Mouse (Mus musculus) intestine, postnatal 0 days (tissue): Measurements from ENCODE around the gene Ciao2a. TPM values are rescaled to one million over a fixed set of nuclear protein-coding genes. Genes with fewer than 3 reads are reported as not detected.

Experiments used
- ATAC-seq: fragments of 200-750 bp; cut with Nextera tagmentation; 2 replicates; pipeline ENCODE4 v1.8.0; 2017; ENCODE audit warnings: mild to moderate bottlenecking, moderate TSS enrichment, moderate library complexity
- H3K27ac ChIP-seq: fragments of 300-500 bp; sonication (generic); 2 replicates; pipeline ENCODE4 v1.5.1; 2014; ENCODE audit warnings: mild to moderate bottlenecking, low read depth, low read length, moderate library complexity
- H3K27me3 ChIP-seq: fragments of 300-500 bp; sonication (generic); replicated peaks from 2 replicates; pipeline ENCODE4 v1.6.1; 2014; ENCODE audit warnings: low read length, mixed read lengths; ENCODE audit not compliant: control insufficient read depth, insufficient read depth
- H3K36me3 ChIP-seq: fragments of 300-500 bp; sonication (generic); 2 replicates; pipeline ENCODE4 v1.6.1; 2014; ENCODE audit warnings: mild to moderate bottlenecking, moderate library complexity; ENCODE audit not compliant: control insufficient read depth, insufficient read depth
- H3K4me1 ChIP-seq: fragments of 300-500 bp; sonication (generic); replicated peaks from 2 replicates; pipeline ENCODE4 v1.6.1; 2014; ENCODE audit warnings: antibody characterized with exemption, low read length, mixed read lengths; ENCODE audit not compliant: control insufficient read depth, insufficient read depth
- H3K4me2 ChIP-seq: fragments of 300-500 bp; sonication (generic); replicated peaks from 2 replicates; pipeline ENCODE4 v1.6.1; 2014; ENCODE audit warnings: low read depth, mild to moderate bottlenecking, moderate library complexity
- H3K4me3 ChIP-seq: fragments of 300-500 bp; sonication (generic); 2 replicates; pipeline ENCODE4 v1.5.1; 2014; ENCODE audit warnings: low read depth, low read length
- H3K9ac ChIP-seq: fragments of 300-500 bp; sonication (generic); 2 replicates; pipeline ENCODE4 v1.6.1; 2014; ENCODE audit warnings: mild to moderate bottlenecking, low read depth, low read length
- H3K9me3 ChIP-seq: fragments of 300-500 bp; sonication (generic); 2 replicates; pipeline ENCODE4 v1.6.1; 2016; ENCODE audit warnings: mixed run types; ENCODE audit not compliant: control insufficient read depth
- CTCF ChIP-seq: sonication (generic); IDR thresholded peaks from 2 replicates; pipeline ENCODE4 v1.5.1; 2016; ENCODE audit warnings: low read depth, mild to moderate bottlenecking, control low read depth, antibody characterized with exemption, moderate library complexity
- WGBS: fragments of 180-500 bp; shearing (Covaris S2); extraction: QIAGEN DNeasy Blood & Tissue Kit; methylation state at CpG from one replicate; pipeline ENCODE4 v1.1.7; 2014; 5-methylcytosine and 5-hydroxymethylcytosine counted together
- polyA plus RNA-seq: library from polyadenylated mRNA; unstranded; fragments of >200 nt; fragmentation: Nextera tagmentation; extraction: Ambion mirVana; gene quantifications from 2 replicates; pipeline ENCODE4 v1.2.1, GENCODE M21; 2015

Ciao2a gene
- polyA plus RNA-seq, 1 experiment from 2014 or later, result 201 TPM

DNA sequence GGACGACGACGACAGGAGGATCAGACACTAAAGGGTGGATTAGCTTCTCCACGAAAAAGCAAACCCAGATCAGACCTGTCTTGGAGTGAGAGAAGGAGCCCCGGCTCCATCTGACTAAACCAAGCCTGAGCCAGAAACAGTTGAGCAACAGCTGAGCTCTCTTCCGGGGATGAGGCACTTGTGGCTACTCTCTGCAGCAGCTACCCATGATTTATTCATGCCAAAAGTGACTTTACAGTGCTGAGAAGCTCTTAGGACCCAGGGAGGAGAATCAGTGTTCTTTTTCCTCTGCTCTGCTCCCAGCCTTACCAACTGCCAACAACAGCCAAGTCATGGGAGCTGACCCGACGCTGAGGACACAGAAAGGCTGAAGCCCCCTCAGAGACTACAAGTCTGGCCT lies 9.5 kb upstream of the Ciao2a start:
- no peak for ATAC-seq
- no peaks in the 10 kb centered on the region for H3K27me3 ChIP-seq

DNA sequence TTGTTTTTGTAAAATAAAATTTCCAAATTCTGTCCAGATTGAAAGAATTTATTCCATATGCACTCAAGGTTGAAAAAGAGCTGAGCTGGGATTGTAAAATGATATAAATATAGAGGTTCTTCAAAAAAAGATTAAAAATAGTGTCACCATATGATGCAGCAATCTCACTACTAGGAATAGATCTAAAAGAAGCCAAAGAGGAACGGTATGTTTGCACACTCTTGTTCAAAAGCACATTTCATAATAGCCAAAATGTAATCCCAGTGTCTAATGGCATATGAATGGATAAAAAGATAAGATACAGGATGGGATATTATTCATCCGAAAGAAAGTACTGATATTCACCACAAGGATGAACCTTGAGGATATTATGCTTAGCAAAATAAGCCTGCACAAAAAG lies 6.9 kb upstream of the Ciao2a start:
- no peak overlapping the region for H3K4me2 ChIP-seq
- no peak overlapping the region for H3K9ac ChIP-seq
- H3K4me1 ChIP-seq, result peaks cover 14% of the 10 kb centered on the region; the same call in 1 of the 2 replicates
- H3K27me3 ChIP-seq, result no peaks in the 10 kb centered on the region
- H3K27ac ChIP-seq, result no peak overlapping the region
- WGBS, result 81% methylated on average over 2 of the region's 2 CpGs
- no peak overlapping the region for H3K4me3 ChIP-seq
- no peak for ATAC-seq
- TF ChIP-seq CTCF, result no peak
- H3K36me3 ChIP-seq, result peaks cover 10% of the 10 kb centered on the region; the same call in 1 of the 2 replicates
- H3K9me3 ChIP-seq, result no peaks in the 10 kb centered on the region

More for the DNA sequence above, 9.5 kb upstream of the Ciao2a start:
- Histone ChIP-seq H3K27ac (peak overlapping the region; percentile 22), H3K4me1 (peaks cover 10% of the 10 kb centered on the region; the same call in 1 of the 2 replicates), H3K4me2 (no peak overlapping the region), H3K36me3 (peaks cover 17% of the 10 kb centered on the region), H3K4me3 (no peak overlapping the region), H3K9ac (no peak overlapping the region), H3K9me3 (no peaks in the 10 kb centered on the region)
- WGBS, result 52% methylated on average over 8 of the region's 8 CpGs
- no peak for TF ChIP-seq CTCF

DNA sequence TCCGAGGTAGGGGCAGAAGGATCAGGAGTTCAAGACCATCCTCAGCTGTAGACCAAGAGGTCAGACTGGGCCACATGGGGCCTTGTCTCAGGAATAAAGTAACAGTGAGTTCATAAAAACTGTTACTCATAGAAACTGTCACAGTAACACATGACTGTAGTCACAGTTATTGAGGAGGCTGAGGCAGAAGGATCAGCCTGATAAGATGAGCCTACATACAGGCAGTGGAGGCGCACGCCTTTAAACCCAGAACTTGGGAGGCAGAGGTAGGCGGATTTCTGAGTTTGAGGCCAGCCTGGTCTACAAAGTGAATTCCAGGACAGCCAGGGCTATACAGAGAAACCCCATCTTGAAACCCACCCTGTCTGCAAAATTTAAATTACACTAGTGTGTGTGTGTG lies 6.3 kb upstream of the Ciao2a start:
- Histone ChIP-seq H3K36me3 (0 out of 2 replicates have a peak, but pooled peaks cover 5% of the 10 kb centered on the region), H3K4me3 (no peak overlapping the region), H3K9me3 (no peaks in the 10 kb centered on the region), H3K27me3 (no peaks in the 10 kb centered on the region), H3K4me2 (no peak overlapping the region), H3K4me1 (peaks cover 14% of the 10 kb centered on the region; the same call in 1 of the 2 replicates), H3K27ac (no peak overlapping the region), H3K9ac (no peak overlapping the region)
- no peak for ATAC-seq
- WGBS, result 84% methylated on average over 4 of the region's 4 CpGs
- TF ChIP-seq CTCF, result no peak

DNA sequence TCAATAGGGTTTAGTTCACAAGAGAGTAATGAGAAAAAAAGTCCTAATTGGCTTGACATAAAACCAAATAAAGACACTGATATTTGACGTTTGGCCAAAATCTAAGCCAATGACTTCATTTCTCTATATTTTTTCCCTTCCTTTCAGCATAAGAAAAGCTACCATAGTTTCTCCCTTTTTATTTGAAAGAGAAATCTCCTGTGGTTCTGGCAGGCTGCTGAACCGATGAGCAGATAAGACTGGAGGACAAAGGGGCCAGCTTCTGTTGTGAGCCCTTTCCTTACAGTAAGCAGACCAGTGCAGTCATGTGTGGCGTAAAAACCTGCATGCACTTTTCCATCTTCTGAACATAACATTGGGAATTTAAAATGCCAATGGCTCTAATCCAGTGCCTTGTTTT lies 5.5 kb upstream of the Ciao2a start:
- Histone ChIP-seq H3K4me2 (no peak overlapping the region), H3K27me3 (no peaks in the 10 kb centered on the region), H3K9me3 (no peaks in the 10 kb centered on the region), H3K36me3 (no peaks in the 10 kb centered on the region), H3K4me3 (no peak overlapping the region), H3K4me1 (peaks cover 14% of the 10 kb centered on the region; the same call in 1 of the 2 replicates), H3K27ac (no peak overlapping the region), H3K9ac (no peak overlapping the region)
- WGBS, result 70% methylated on average over 3 of the region's 3 CpGs
- no peak for TF ChIP-seq CTCF
- no peak for ATAC-seq

DNA sequence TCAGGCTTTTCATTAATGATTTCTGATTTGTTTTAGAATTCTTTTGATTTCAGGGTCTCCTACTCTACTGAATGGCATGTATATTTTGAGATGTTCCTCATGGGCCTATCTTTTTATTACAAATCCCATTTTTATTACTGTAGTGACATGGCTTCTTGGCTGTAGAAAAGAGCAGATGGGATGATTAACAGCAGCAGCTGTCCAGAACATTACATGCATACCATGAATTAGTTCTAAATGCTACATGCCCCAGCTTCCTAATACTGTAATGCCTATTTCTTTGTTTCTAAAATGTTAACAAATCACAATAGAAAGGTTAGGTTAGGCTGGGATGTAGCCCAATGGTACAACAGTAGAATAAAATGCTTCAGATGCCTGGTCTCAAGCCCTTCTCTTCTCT lies 5.0 kb upstream of the Ciao2a start:
- TF ChIP-seq CTCF, result no peak
- Histone ChIP-seq H3K9me3 (no peaks in the 10 kb centered on the region), H3K4me1 (peaks cover 14% of the 10 kb centered on the region; the same call in 1 of the 2 replicates), H3K36me3 (no peaks in the 10 kb centered on the region), H3K9ac (no peak overlapping the region), H3K27me3 (no peaks in the 10 kb centered on the region), H3K4me3 (no peak overlapping the region), H3K27ac (no peak overlapping the region), H3K4me2 (no peak overlapping the region)
- ATAC-seq, result no peak

DNA sequence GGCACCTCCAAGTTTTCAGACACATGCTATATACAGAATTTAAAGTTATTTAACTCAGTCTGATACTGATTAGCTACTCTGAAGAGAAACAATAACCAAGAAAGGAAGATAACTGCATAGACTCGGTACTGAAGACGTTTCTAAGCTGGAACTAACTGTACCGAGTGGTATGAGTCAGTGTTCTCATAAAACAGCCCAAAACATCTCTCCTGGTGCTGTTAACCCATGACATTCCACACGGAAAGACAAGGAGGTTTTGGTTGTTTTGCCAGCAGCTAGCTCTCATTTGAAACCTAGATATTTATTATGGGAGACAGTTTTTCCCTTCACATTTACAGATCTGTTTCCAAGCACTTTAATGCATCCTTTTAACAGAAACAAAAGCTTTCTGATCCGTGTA lies 2.8 kb upstream of the Ciao2a start:
- H3K4me2 ChIP-seq, result peak overlapping the region; percentile 77
- no peak for ATAC-seq
- H3K9ac ChIP-seq, result peak overlapping the region; percentile 84
- peak overlapping the region; percentile 89 for H3K4me3 ChIP-seq
- no peaks in the 10 kb centered on the region for H3K36me3 ChIP-seq
- H3K9me3 ChIP-seq, result no peaks in the 10 kb centered on the region
- no peak for TF ChIP-seq CTCF
- 0 out of 2 replicates have a peak, but pooled peaks cover 10% of the 10 kb centered on the region for H3K4me1 ChIP-seq
- peak overlapping the region; percentile 93 for H3K27ac ChIP-seq
- no peaks in the 10 kb centered on the region for H3K27me3 ChIP-seq
- WGBS, result 2% methylated on average over 5 of the region's 5 CpGs
